Mouse (Mus musculus) forebrain, embryonic 11.5 days (tissue): ENCODE measurements at regions not wholly inside any gene's neighbourhood (a gene's known extent, or its start where the extent isn't known, plus 50 kb on each side); places are given as distances from the start of the nearest gene placed in this dataset.

Source experiments
- ATAC-seq: fragments of 200-750 bp; cut with Nextera tagmentation; replicated peaks from 2 replicates; pipeline ENCODE4 v1.8.0; 2017; ENCODE audit warnings: moderate TSS enrichment; ENCODE audit not compliant: low FRiP score
- DNase-seq: peaks from one replicate; pipeline ENCODE4 v3.0.0-alpha.2; 2017; ENCODE audit warnings: low spot score
- H3K27ac ChIP-seq: fragments of 300-500 bp; sonication (generic); 2 replicates; pipeline ENCODE4 v1.5.1; 2014; ENCODE audit warnings: low read depth, low read length
- H3K27me3 ChIP-seq: fragments of 300-500 bp; sonication (generic); 2 replicates; pipeline ENCODE4 v1.6.1; 2014; ENCODE audit warnings: mild to moderate bottlenecking, low read length, mixed read lengths; ENCODE audit not compliant: control insufficient read depth, insufficient read depth
- H3K36me3 ChIP-seq: fragments of 300-500 bp; sonication (generic); 2 replicates; pipeline ENCODE4 v1.6.1; 2014; ENCODE audit warnings: mild to moderate bottlenecking, low read length, moderate library complexity, mixed read lengths; ENCODE audit not compliant: control insufficient read depth, insufficient read depth
- H3K4me1 ChIP-seq: fragments of 300-500 bp; sonication (generic); replicated peaks from 2 replicates; pipeline ENCODE4 v1.6.1; 2014; ENCODE audit warnings: low read length, mixed read lengths; ENCODE audit not compliant: control insufficient read depth, insufficient read depth
- H3K4me2 ChIP-seq: fragments of 300-500 bp; sonication (generic); 2 replicates; pipeline ENCODE4 v1.6.1; 2014; ENCODE audit warnings: low read depth, mild to moderate bottlenecking, low read length, moderate library complexity, mixed read lengths; ENCODE audit not compliant: severe bottlenecking
- H3K4me3 ChIP-seq: fragments of 300-500 bp; sonication (generic); 2 replicates; pipeline ENCODE4 v1.5.1; 2014; ENCODE audit warnings: low read depth, low read length
- H3K9ac ChIP-seq: fragments of 300-500 bp; sonication (generic); 2 replicates; pipeline ENCODE4 v1.6.1; 2014; ENCODE audit warnings: low read length
- H3K9me3 ChIP-seq: fragments of 300-500 bp; sonication (generic); 2 replicates; pipeline ENCODE4 v1.6.1; 2016; ENCODE audit warnings: low read length, mixed read lengths; ENCODE audit not compliant: control insufficient read depth
- WGBS: fragments of 180-500 bp; shearing (Covaris S2); extraction: QIAGEN DNeasy Blood & Tissue Kit; methylation state at CpG from one replicate; pipeline ENCODE4 v1.1.7; 2014; 5-methylcytosine and 5-hydroxymethylcytosine counted together

DNA sequence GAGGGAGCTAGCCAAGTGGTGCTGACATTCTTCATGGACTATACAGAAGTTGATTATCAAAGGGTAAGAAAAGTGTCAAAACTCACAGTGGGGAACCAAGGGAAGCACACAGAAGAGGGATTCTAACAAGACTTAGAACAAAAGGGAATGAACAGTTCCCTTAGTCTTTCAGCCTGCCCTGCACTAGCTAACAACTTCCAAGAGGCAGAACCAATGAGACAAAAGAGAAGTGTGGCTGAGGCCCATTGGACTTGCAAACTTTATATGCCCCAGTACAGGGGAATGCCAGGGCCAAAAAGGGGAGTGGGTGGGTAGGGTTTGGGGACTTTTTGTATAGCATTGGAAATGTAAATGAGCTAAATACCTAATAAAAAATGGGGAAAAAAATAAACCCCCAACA, 139.0 kb upstream of the Vegfc start:
- Histone ChIP-seq H3K4me2 (no peak overlapping the region), H3K4me3 (no peak overlapping the region), H3K4me1 (no peaks in the 10 kb centered on the region), H3K36me3 (no peaks in the 10 kb centered on the region), H3K9ac (no peak overlapping the region), H3K27me3 (no peaks in the 10 kb centered on the region), H3K9me3 (no peaks in the 10 kb centered on the region), H3K27ac (no peak overlapping the region)
- no peak for DNase-seq
- ATAC-seq = peak; percentile 50

DNA sequence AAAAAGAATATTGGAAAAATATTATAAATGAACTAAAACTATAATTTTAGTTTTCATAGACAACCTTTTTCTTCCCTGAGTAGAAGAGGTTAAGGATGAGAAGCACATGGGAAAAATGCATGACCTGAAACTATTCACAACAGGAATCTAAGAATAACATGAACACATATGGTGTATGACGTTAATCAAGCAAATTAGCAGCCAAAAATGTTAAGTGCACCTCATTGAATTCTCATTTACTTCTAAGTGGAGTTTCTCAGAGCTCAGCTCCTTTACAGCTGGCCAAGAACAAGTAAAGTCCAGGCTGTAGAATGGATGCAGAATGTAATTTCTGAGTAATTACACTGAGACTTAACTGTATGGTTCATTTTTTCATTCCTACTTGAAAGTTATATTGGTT, 137.9 kb upstream of the Vegfc start:
- Histone ChIP-seq H3K4me2 (no peak overlapping the region), H3K27ac (no peak overlapping the region), H3K4me1 (no peaks in the 10 kb centered on the region), H3K36me3 (no peaks in the 10 kb centered on the region), H3K27me3 (no peaks in the 10 kb centered on the region), H3K9ac (no peak overlapping the region), H3K9me3 (no peaks in the 10 kb centered on the region), H3K4me3 (no peak overlapping the region)
- ATAC-seq = no peak; the same call in 1 of the 2 replicates
- 42% methylated on average over 1 of the region's 1 CpGs for WGBS
- DNase-seq = no peak

DNA sequence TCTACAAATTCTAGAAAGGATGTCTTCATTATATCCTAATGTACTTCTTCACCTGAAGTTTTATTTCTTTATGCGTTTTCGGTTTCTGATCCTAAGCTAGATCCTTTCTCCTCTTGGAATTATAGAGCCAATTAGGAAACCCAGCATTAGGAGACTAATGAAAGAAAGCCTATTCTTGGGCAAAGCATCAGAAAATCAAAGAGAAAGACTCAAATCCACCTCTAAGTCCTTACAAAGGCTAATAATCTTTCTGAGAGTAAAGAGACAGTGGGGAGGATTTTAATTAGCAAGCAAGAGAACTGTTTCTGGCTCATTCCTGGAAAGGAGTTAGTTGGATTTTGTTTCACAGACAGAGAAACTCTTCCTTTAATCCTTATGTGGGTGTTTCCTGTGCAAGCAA, 136.3 kb upstream of the Vegfc start:
- ATAC-seq = peak; percentile 73
- Histone ChIP-seq H3K4me3 (no peak overlapping the region), H3K36me3 (no peaks in the 10 kb centered on the region), H3K9me3 (no peaks in the 10 kb centered on the region), H3K4me2 (no peak overlapping the region), H3K4me1 (no peaks in the 10 kb centered on the region), H3K27ac (no peak overlapping the region), H3K27me3 (no peaks in the 10 kb centered on the region), H3K9ac (no peak overlapping the region)
- 11% methylated on average over 2 of the region's 2 CpGs for WGBS
- no peak for DNase-seq

DNA sequence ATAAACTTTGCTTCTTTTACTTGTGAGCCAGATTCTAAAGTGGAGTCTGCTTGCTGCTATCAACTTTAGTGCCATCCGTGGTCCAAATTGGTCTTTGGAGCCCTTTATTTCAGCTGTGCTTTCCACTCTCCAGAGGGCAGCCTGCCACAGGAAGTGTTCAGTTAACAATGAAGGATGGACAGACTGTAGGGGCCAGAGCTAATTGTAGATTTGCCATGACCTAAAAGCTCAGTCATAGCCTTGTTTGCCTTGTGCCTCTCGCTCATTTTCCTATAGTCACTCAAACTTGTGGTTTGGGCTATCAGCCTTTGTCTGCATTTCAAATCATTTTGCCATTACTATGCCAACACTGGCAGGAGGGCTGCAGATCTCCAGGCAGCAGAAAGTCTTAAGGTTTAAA, 131.8 kb upstream of the Vegfc start:
- H3K9me3 ChIP-seq = no peaks in the 10 kb centered on the region
- H3K4me3 ChIP-seq = no peak overlapping the region
- H3K36me3 ChIP-seq = no peaks in the 10 kb centered on the region
- no peak overlapping the region for H3K4me2 ChIP-seq
- no peak for ATAC-seq
- 58% methylated on average over 2 of the region's 2 CpGs for WGBS
- H3K4me1 ChIP-seq = no peaks in the 10 kb centered on the region
- H3K9ac ChIP-seq = no peak overlapping the region
- DNase-seq = no peak
- H3K27ac ChIP-seq = no peak overlapping the region
- H3K27me3 ChIP-seq = no peaks in the 10 kb centered on the region

DNA sequence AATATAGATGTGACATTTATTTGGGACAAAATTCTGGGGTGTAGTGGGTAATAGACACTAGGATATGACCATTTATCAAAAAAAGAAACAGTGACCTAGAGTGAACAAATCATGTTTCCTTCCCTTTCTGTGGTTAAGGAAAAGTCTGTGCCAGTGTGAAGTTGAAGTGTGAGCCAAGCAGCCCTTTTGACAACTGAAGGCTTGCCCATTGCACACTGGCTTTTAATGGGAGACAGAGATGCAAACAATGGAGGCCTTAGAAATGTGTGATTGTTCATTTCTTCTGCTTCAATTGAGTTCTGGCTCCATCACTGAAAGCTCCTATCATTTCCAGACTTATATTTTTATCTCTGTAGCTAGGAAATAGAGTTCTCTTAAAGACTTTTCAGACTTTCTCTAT, 130.0 kb upstream of the Vegfc start:
- H3K27ac ChIP-seq = no peak overlapping the region
- no peaks in the 10 kb centered on the region for H3K36me3 ChIP-seq
- ATAC-seq = no peak
- H3K27me3 ChIP-seq = no peaks in the 10 kb centered on the region
- no peaks in the 10 kb centered on the region for H3K9me3 ChIP-seq
- H3K9ac ChIP-seq = no peak overlapping the region
- no peak overlapping the region for H3K4me2 ChIP-seq
- H3K4me3 ChIP-seq = no peak overlapping the region
- no peaks in the 10 kb centered on the region for H3K4me1 ChIP-seq
- no peak for DNase-seq

DNA sequence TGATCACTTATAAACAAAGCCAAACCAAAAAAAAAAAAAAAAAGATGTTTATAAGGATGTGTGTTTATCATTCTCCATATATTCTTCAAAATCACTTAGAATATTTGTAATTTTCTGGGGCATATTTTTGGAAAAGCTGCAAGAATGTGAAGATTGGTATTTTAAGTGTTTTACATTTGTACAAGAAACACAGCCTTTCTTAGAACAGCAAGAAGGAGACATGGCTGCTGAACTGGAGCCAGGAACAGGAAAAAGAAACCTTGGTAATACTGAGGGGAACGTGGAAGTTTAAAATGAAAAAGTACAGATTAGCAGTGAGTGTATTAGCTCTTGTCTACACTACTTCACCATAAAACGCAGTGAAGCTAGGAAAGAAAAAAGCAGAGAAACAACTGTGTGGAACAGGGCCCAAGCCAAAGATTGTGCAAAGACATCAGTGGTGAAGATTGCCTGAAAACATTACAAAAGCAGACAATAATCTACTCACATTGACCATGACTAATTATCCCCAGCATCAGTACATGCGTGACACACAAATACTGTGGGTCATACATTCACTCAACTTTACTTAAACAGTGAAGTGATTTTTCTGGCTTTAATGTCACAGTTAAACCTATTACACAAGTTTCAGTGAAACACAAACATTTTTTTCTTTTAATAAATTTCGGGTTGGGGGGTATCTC, 122.8 kb upstream of the Vegfc start:
- WGBS = 77% methylated on average over 4 of the region's 4 CpGs
- Histone ChIP-seq H3K36me3 (no peaks in the 10 kb centered on the region), H3K4me2 (no peak overlapping the region), H3K27me3 (no peaks in the 10 kb centered on the region), H3K4me3 (no peak overlapping the region), H3K27ac (no peak overlapping the region), H3K9ac (no peak overlapping the region), H3K4me1 (no peaks in the 10 kb centered on the region), H3K9me3 (no peaks in the 10 kb centered on the region)
- DNase-seq (no peak), ATAC-seq (no peak)

DNA sequence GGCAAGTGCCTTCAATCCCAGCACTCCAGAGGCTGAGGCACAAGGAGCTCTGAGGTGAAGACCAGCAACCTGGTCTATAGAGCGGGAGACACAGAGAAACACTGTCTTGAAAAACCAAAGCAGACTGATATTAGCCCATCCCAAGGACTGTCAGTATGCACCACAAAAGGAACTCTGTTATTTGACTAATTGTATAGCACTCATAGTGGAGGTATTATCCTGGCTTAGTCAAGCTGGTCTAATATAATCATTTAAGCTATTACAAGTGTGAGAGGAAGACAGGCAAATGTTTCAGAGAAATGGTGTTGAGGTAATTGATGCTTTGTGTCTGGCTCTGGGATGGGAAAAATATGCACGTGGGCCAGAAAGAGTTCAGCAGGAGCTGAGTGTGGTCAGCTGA, 121.3 kb upstream of the Vegfc start:
- Histone ChIP-seq H3K4me1 (no peaks in the 10 kb centered on the region), H3K9ac (no peak overlapping the region), H3K4me3 (no peak overlapping the region), H3K9me3 (no peaks in the 10 kb centered on the region), H3K4me2 (no peak overlapping the region), H3K36me3 (no peaks in the 10 kb centered on the region), H3K27me3 (no peaks in the 10 kb centered on the region), H3K27ac (0 out of 2 replicates have a peak overlapping the region, but pooled peaks have one; percentile 4)
- ATAC-seq (peak; percentile 63), DNase-seq (no peak)
- 37% methylated on average over 2 of the region's 2 CpGs for WGBS

DNA sequence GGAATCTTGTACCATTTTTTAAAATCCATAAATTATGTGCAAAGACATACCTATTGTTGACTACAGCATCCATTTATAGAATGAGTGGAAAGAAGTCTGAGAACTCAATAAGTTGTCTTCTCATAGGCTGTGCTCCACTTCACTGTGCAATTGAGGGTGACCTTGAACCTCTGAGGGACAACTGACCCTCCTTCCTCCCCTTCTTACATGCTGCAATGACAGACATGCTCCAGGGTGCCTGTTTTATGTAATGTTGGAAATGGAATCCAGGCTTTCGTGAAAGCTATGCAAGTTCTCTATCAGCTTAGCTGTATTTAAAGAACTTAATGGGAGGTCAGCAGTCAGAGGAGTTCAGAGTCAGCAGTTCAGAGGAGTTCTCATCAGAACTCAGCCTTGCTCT, 118.9 kb upstream of the Vegfc start:
- Histone ChIP-seq H3K27me3 (no peaks in the 10 kb centered on the region), H3K27ac (no peak overlapping the region), H3K9me3 (no peaks in the 10 kb centered on the region), H3K9ac (no peak overlapping the region), H3K4me1 (no peaks in the 10 kb centered on the region), H3K4me3 (no peak overlapping the region), H3K4me2 (no peak overlapping the region), H3K36me3 (no peaks in the 10 kb centered on the region)
- no peak for DNase-seq
- no peak for ATAC-seq
- WGBS = 70% methylated on average over 1 of the region's 1 CpGs

DNA sequence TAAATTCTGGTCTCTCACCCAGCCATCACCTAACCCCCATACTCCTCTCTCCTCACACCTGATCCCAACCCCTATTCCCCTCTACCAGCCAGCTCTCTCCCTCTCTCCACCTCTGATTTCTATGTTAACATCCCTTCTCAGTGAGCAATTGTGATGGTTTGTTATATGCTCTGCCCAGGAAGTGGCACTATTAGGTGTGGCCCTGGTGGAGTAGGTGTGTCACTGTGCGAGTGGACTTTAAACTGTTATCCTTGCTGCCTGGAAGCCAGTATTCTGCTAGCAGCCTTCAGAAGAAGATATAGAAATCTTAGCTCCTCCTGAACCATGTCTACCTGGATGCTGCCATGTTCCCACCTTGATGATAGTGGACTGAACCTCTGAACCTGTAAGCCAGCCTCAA, 114.4 kb upstream of the Vegfc start:
- Histone ChIP-seq H3K27ac (no peak overlapping the region), H3K4me3 (no peak overlapping the region), H3K9me3 (no peaks in the 10 kb centered on the region), H3K4me1 (no peaks in the 10 kb centered on the region), H3K36me3 (no peaks in the 10 kb centered on the region), H3K9ac (no peak overlapping the region), H3K4me2 (no peak overlapping the region), H3K27me3 (no peaks in the 10 kb centered on the region)
- 90% methylated on average over 1 of the region's 1 CpGs for WGBS
- DNase-seq = no peak
- ATAC-seq = no peak
